Mouse (Mus musculus): ENCODE data around the gene Rxfp2. TPM values are rescaled to one million over a fixed set of nuclear protein-coding genes. Genes with fewer than 3 reads are reported as not detected.

The Rxfp2 gene
- polyA plus RNA-seq (2012; rRNA removed): 0.08 and 0.30 TPM in 2 replicates

DNA sequence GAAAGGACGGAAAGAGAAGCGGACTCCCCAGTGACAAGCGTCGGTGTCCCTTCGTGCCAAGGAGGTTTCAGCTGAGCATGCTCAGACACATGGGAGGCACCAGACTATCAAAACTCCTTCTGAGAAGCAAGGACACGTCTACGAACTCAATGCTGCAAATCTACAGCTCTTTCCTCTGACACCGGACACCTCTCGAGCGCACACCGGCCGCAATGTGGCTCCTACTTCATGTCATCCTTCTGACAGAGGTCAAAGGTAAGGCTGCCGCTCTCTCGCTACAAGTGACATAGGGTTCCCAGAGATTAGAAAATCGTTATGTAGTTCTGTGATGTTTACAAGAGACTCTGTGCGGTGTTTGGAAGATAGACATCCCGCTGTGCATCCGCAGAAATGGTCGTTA is at the start of gene Rxfp2:
Rxfp2 (plus strand) TSS at position 20 of the 400 bp plus-strand sequence.
- 75% methylated on average over 19 of the region's 19 CpGs for WGBS
- no peak for TF ChIP-seq POLR2A (IDR thresholded peaks at IDR 0.05; ENCODE audit: low read depth, low read length)
- Histone ChIP-seq H3K27ac (ENCODE audit: insufficient read depth, low read depth, low read length) (no peak within 1 kb of the TSS), H3K4me1 (ENCODE audit: control insufficient read depth, insufficient read depth, low read length) (no peaks in the 10 kb centered on the region), H3K36me3 (ENCODE audit: control insufficient read depth, insufficient read depth, low read length) (no peaks in the 10 kb centered on the region), H3K27me3 (replicated peaks; ENCODE audit: control insufficient read depth, insufficient read depth, low read length) (no peaks in the 10 kb centered on the region), H3K4me3 (ENCODE audit: insufficient read depth, low read depth, low read length) (no peak within 1 kb of the TSS)
- DNase-seq: no peak

DNA sequence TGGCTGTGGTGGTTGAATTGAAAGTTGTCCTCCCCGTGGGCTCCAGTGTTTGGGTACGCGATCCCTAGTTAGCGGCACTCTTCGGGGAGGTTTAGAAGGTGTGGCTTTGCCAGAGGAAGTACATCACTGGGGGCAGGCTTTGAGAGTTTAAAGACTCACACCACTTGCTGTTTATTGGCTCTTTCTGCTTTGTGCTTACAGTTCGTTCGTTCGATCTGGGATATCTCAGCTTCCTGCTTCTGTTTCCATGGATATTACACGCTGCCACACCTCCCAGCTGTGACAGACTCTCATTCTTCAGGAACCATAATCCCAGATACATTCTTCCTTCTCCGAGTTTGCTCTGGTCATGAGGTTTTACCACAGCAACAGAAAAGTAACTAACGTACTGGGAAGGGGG is 48.2 kb upstream of the Rxfp2 start:
- Histone ChIP-seq H3K4me1 (ENCODE audit: control insufficient read depth, insufficient read depth, low read length) (no peaks in the 10 kb centered on the region), H3K27ac (ENCODE audit: insufficient read depth, low read depth, low read length) (no peak overlapping the region), H3K36me3 (ENCODE audit: control insufficient read depth, insufficient read depth, low read length) (no peaks in the 10 kb centered on the region), H3K27me3 (replicated peaks; ENCODE audit: control insufficient read depth, insufficient read depth, low read length) (no peaks in the 10 kb centered on the region), H3K4me3 (ENCODE audit: insufficient read depth, low read depth, low read length) (no peak overlapping the region)
- no peak for TF ChIP-seq POLR2A (IDR thresholded peaks at IDR 0.05; ENCODE audit: low read depth, low read length)
- TF ChIP-seq CTCF (conservative IDR thresholded peaks at IDR 0.05; ENCODE audit: insufficient read depth, insufficient read length, low read depth, low read length): no peak
- WGBS: 92% methylated on average over 11 of the region's 11 CpGs
- no peak for DNase-seq

DNA sequence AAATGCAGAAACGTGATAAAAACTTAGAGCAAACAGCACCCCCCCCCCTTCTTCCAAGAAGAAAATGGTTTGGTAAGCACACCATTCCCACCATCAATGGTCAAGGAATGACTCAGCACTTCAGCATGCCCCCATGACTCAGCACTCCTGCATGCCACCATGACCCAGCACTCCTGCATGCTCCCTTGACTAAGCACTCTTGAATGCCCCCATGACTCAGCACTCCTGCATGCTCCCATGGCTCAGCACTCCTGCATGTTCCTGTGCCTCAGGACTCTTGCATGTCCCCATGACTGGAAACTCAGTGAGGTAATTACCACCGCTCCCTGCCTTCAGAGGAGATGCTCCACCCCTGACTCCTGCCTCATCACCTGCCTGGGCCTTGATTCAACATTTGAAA is 41.4 kb upstream of the Rxfp2 start:
- Histone ChIP-seq H3K27me3 (replicated peaks; ENCODE audit: control insufficient read depth, insufficient read depth, low read length) (no peaks in the 10 kb centered on the region), H3K36me3 (ENCODE audit: control insufficient read depth, insufficient read depth, low read length) (no peaks in the 10 kb centered on the region), H3K27ac (ENCODE audit: insufficient read depth, low read depth, low read length) (no peak overlapping the region), H3K4me3 (ENCODE audit: insufficient read depth, low read depth, low read length) (no peak overlapping the region), H3K4me1 (ENCODE audit: control insufficient read depth, insufficient read depth, low read length) (no peaks in the 10 kb centered on the region)
- TF ChIP-seq CTCF (conservative IDR thresholded peaks at IDR 0.05; ENCODE audit: insufficient read depth, insufficient read length, low read depth, low read length): no peak
- TF ChIP-seq POLR2A (IDR thresholded peaks at IDR 0.05; ENCODE audit: low read depth, low read length): no peak
- WGBS: 91% methylated on average over 2 of the region's 2 CpGs
- no peak for DNase-seq

DNA sequence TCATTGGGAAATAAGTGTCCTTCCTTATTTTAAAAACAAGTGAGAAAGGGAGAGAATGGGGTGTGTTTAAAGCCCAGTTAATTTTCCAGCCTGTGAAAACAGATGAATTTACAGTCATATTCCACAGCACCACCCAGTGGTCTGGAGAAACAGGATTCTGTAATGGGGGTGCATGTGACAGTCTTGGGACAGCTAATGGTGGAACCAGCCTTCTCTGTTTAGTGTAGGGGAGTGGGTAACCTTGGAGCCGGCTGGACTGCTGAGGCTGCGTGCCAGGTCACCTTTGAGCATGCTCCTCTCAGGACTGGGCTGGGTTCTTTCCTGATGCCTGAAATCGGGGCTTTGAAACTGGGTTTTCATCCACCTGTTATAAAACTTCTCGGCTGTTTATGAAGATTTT is 34.9 kb upstream of the Rxfp2 start:
- Histone ChIP-seq H3K4me3 (ENCODE audit: insufficient read depth, low read depth, low read length) (no peak overlapping the region), H3K27me3 (replicated peaks; ENCODE audit: control insufficient read depth, insufficient read depth, low read length) (no peaks in the 10 kb centered on the region), H3K27ac (ENCODE audit: insufficient read depth, low read depth, low read length) (no peak overlapping the region), H3K36me3 (ENCODE audit: control insufficient read depth, insufficient read depth, low read length) (no peaks in the 10 kb centered on the region), H3K4me1 (ENCODE audit: control insufficient read depth, insufficient read depth, low read length) (no peaks in the 10 kb centered on the region)
- TF ChIP-seq POLR2A (IDR thresholded peaks at IDR 0.05; ENCODE audit: low read depth, low read length) (no peak), CTCF (conservative IDR thresholded peaks at IDR 0.05; ENCODE audit: insufficient read depth, insufficient read length, low read depth, low read length) (no peak)
- 61% methylated on average over 4 of the region's 4 CpGs for WGBS
- peak; percentile 11 for DNase-seq

DNA sequence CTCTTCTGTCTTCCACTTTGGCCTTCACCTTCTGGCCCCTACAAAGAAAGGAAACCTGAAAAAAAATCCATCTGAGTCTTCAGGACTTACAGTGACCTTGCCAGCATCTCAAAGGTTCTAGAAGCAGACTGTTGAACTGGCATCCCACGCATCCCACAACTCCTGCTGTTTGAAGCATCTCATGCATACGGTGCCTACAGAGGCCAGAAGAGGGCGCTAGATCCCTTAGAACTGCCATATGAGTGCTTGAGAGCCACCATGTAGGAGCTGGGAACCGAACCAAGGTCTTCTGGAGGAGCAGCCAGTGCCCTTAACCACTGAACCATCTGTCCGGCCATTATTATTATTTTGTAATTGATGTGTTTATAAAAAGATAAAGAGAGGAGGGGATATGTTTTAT is 23.9 kb upstream of the Rxfp2 start:
- TF ChIP-seq POLR2A (IDR thresholded peaks at IDR 0.05; ENCODE audit: low read depth, low read length): no peak
- no peak for TF ChIP-seq CTCF (conservative IDR thresholded peaks at IDR 0.05; ENCODE audit: insufficient read depth, insufficient read length, low read depth, low read length)
- no peak overlapping the region for H3K4me3 ChIP-seq (ENCODE audit: insufficient read depth, low read depth, low read length)
- no peaks in the 10 kb centered on the region for H3K36me3 ChIP-seq (ENCODE audit: control insufficient read depth, insufficient read depth, low read length)
- no peak for DNase-seq
- 76% methylated on average over 5 of the region's 5 CpGs for WGBS
- H3K27ac ChIP-seq (ENCODE audit: insufficient read depth, low read depth, low read length): no peak overlapping the region
- no peaks in the 10 kb centered on the region for H3K4me1 ChIP-seq (ENCODE audit: control insufficient read depth, insufficient read depth, low read length)
- no peaks in the 10 kb centered on the region for H3K27me3 ChIP-seq (replicated peaks; ENCODE audit: control insufficient read depth, insufficient read depth, low read length)

DNA sequence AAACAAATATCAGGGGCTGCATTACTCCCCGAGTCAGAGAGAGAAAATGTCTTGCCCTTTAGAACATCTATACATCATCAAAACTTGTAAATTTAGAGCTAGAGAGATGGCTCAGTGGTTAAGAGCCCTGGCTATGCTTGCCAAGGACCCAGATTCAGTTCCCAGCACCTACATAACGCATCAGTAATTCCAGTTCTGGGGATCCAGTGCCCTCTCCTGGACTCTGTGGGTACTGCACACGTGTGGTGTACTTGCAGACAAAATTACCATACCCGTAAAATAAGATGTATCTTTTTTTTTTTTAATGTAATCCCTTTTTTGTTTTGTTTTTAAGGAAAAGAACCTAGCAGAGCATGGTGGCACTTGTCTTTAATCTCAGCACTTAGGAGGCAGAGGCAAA is 21.9 kb upstream of the Rxfp2 start:
- no peak for TF ChIP-seq POLR2A (IDR thresholded peaks at IDR 0.05; ENCODE audit: low read depth, low read length)
- no peak for TF ChIP-seq CTCF (conservative IDR thresholded peaks at IDR 0.05; ENCODE audit: insufficient read depth, insufficient read length, low read depth, low read length)
- Histone ChIP-seq H3K27ac (ENCODE audit: insufficient read depth, low read depth, low read length) (no peak overlapping the region), H3K27me3 (replicated peaks; ENCODE audit: control insufficient read depth, insufficient read depth, low read length) (no peaks in the 10 kb centered on the region), H3K36me3 (ENCODE audit: control insufficient read depth, insufficient read depth, low read length) (no peaks in the 10 kb centered on the region), H3K4me1 (ENCODE audit: control insufficient read depth, insufficient read depth, low read length) (no peaks in the 10 kb centered on the region), H3K4me3 (ENCODE audit: insufficient read depth, low read depth, low read length) (no peak overlapping the region)
- DNase-seq: no peak
- WGBS: 92% methylated on average over 4 of the region's 4 CpGs

DNA sequence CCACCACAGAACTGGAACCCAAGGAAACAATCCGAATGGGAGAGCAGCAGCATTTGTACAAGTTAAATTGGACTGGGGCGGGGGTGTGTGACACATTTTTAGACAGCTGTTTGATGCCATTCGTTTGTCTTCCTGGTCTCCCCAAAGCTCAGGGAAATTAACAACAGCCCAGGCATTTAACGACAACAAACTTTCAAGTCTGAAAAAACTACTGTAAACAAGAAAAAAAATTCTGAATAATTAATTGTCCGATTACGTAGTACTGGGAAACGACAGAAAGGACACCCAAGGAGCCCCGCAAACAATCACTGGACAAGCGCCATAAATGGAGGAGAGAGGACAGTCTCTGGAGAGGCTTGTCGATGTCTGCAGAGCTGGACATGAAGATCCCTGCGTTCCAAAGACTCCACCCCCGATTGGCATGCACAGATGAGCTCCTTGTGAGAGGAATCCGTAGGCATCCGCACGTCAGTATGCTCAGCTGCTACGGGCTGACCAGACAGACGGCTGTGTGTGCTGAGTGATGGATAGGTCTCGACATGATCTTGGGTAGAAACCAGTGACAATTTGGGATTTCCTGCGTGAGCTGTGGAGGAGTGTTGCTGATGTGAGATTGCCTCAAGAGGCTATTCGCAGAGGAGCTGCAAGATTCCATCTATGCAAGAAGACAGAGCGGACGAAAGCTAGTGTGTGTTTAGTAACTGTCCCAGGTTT is 21.0 kb upstream of the Rxfp2 start:
- no peak for DNase-seq
- Histone ChIP-seq H3K4me1 (ENCODE audit: control insufficient read depth, insufficient read depth, low read length) (no peaks in the 10 kb centered on the region), H3K36me3 (ENCODE audit: control insufficient read depth, insufficient read depth, low read length) (no peaks in the 10 kb centered on the region), H3K27ac (ENCODE audit: insufficient read depth, low read depth, low read length) (no peak overlapping the region), H3K27me3 (replicated peaks; ENCODE audit: control insufficient read depth, insufficient read depth, low read length) (no peaks in the 10 kb centered on the region), H3K4me3 (ENCODE audit: insufficient read depth, low read depth, low read length) (no peak overlapping the region)
- no peak for TF ChIP-seq CTCF (conservative IDR thresholded peaks at IDR 0.05; ENCODE audit: insufficient read depth, insufficient read length, low read depth, low read length)
- WGBS: 74% methylated on average over 22 of the region's 22 CpGs

All from kidney, adult 2 months (tissue).